Mouse (Mus musculus) frontal cortex, postnatal 10 days (tissue): ENCODE measurements at regions not wholly inside any gene's neighbourhood (a gene's known extent, or its start where the extent isn't known, plus 50 kb on each side); places are given as distances from the start of the nearest gene placed in this dataset.

ENCODE experiments used
- DNase-seq, 2 experiments: peaks; one replicate each; pipeline ENCODE4 v3.0.0; 2022; ENCODE audit warnings: low spot score in 2 of 2, mixed read lengths in 1 of 2

DNA sequence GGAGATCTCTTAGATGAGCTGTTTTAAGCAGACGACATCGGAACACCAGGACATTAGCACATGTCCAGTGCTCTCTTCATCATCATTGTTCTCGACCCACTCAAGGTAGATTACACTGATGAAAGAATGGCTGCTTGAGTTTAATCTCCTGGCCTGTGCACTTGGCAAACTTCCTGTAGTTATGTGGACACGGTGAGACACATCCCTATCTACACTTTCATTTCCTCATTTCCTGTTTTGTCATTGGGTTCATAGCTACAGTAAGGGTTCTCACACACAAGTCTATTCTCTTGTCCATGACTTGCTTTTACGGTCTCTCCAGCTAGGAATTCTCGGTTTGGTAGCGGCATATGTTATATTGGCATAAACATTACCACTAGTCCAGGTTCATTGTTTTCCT lies 190.5 kb downstream of the Pdgfra start:
- no peak for DNase-seq

DNA sequence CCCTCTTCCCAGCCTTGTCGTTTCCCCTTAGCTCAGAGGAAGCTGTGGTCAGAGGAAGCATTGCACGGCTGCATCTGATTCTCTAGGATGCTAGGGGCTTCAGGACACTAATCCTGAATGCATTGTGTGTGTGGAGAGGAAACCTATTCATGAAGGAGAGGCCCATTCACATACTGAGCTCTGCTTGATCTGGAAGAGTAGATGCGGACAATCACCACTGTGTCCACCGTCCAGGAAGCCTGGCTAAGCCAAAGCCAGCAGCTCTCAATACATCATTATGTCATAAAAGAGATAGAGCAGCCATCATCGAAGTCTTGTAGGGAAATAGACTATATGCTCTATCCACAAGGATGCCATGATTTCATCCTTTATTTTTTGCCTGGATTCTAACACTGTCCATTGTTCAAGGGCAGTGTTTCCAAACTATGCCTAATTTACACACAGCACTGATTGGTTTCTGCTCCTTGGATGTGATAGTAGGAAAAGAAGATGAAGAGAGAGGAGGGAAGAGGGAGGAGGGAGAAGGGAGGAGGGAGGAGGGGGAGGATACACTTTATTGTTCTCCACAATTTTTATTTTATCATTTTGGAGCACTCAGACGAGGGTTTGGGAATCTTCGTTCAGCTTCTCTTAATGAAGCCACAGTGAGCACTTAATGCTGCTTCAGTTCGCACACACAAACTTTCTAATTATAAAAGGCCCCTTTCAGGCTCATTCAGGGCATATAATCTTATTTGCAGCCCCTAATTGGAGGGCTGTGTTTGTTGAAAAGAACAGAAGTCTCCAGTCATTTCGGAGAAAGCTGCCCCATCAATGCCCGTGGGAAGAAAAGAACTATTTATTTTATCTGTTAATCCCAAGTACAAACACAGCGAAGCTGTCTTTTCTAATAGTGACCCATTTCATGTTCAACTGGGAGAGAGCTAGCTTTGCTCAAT lies 195.0 kb downstream of the Pdgfra start:
- no peak for DNase-seq

DNA sequence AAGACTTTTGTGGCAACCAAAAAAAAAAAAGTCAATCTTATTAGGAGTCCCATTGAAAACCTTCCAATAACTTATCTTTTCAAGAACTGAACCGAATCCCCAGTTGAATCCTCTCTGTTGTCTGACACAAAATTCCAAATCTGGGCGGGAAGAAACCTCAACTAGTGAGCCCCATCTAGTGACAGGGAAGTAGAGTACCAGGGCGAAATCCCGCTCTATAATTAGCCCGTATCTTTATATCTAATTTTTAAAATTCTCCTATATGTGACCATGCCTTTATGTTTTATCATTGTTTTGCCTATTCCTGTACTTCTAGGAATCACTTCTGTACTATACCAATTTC lies 195.7 kb downstream of the Pdgfra start:
- no peak for DNase-seq

DNA sequence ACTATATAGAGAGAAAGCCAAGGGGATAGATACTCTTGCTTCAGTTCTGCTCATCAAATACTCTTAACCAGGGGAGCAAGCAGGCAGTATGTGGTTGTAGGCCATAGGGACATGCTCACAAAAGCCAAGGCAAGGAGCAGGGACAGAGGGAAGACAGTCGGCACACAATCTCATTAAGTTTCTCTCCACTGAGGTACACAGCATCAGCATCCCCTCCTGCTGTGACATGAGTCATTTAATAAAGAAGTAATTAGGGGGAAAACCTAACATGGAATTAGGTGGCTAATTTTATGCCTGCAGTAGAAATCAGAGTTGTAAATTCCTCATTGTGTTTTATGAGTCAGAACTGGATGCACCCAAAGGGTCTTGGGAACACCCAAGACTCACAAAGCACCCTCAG lies 203.2 kb downstream of the Pdgfra start:
- DNase-seq = no peak

DNA sequence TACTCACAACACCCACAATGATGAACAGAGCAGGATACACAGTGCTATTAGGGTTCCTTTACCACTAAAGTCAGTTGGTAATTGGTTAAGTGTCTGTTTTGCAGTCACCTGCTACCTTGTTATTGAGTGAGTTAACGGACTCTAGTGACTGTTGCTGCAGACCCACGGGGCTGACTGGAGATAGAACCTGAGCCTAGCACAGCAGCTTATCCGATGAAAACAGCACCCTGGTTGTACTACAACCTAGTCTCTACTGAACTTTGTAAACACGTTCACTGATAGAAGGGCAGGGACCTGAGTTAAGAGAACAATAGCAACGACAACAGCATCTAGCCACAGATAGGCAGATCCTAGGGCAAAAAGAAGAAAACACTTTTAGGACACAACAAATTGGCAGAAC lies 206.8 kb downstream of the Pdgfra start:
- DNase-seq = no peak

DNA sequence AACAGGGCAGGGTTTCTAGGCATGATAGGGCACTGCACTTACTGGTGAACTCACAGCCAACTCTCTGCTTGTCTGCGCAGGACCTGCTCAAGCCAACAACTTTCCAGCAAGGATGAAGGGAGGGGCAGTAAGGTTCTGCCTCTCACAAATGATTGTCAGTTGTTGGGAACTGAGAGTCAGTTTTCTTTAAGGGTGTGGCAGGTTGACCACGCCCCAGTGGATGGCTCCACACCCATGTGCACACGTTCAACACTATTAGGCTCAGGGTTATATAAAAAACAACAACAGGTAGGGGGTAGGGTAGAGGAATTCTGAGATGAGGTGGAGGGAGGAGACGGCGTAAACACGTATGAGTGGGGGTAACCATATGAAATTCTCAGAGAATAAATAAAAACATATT lies 210.9 kb upstream of the Kit start:
- DNase-seq = no peak

DNA sequence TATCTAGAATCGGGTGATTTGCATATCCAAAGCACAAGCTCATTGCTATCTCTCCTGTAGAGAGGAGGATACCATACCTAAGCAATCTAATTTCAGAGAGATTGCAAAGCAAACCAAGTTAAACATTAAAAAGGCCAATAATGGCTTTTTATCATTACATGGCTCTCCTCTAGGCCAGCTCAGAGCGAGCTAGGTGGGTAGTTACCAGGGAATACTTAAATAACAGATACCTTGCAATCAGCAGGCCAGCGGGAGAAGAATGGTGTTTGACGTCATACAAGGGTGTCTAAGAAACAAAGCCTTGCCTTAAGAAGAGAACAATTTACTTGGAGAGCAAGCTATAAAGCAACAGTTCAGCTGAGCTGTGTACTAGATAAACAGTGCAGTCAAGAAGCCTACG lies 207.4 kb upstream of the Kit start:
- DNase-seq = no peak

DNA sequence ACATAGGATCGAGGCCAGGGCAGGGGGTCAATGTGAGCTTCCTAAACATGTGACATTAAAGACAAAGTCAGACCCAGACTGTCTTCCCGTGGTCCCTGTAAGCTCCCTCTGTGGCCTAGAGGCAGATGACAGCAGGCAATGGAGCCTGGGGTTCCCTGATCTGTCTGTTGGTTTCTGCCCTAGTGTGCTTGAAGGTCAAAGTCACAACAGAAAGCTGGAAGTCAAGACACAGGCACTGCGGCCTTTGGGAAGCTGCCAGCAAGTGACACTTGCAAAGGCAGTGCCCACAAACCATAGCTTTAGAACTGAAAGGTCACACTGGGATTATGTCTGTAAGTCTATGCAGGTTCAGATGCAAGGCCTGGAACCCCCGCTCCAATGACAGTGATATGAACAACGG lies 206.0 kb upstream of the Kit start:
- no peak for DNase-seq

DNA sequence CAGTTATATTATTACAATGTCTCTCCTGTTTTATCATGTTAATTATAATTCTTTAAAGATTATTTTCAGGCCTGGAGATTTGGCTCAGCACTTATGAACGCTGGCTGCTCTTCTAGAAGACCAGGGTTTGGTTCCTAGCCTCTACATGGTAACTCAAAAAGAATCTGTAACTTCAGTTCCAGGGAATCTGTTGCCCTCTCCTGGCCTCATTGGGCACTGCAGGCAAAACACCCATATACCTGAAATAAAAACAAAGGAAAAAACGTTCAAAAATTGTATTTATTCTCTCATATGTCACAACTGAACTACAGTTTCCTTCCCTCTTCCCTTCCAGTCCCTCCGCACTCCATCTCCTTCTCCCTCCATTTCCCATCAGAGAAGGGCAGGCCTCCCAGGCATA lies 201.9 kb upstream of the Kit start:
- DNase-seq = no peak

DNA sequence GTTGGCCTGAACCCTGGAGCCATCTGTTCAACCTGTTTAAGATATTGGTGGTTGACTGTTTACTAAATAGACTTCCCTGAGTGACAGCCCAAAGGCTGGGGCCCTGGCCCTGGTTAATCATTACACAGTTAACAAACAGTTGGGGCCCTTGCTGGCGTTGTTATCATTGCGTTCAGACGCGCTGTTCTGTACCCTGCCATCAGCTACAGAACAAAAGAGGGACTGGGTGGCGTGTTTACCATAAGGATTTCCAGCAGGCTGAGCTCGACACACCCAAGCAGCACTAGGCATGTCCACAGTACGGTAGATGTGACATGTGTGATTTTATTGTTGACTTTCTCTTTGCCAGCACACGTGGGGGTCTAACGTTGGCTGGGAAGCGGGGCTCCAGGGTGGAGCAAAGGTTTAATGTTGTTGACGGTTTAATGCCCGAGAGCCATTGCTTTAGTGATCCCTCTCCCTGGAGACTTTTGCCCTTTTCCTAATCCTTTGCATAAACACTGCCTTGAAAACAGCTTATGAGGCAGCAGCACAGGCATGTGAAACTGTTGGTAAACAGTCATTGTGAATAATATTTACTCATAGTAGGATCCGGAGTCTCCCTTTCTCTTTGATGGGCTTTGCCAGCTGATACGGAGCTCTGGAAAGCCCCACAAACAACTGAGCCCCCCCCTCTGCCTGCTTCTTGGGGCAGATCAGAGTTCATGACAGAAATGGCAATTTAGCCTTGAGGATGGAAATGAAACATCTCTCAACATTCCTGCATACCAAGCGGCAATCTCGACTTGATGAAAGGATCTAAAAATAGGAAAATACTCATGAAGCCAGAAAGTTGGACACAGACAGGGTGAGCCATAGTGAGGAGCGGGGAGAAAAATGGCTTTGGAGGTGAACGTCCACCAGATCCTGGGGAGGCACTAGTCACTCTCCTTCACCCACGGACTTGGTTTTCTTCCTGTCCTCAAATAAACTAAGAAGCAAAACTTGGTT lies 197.1 kb upstream of the Kit start:
- DNase-seq = no peak

DNA sequence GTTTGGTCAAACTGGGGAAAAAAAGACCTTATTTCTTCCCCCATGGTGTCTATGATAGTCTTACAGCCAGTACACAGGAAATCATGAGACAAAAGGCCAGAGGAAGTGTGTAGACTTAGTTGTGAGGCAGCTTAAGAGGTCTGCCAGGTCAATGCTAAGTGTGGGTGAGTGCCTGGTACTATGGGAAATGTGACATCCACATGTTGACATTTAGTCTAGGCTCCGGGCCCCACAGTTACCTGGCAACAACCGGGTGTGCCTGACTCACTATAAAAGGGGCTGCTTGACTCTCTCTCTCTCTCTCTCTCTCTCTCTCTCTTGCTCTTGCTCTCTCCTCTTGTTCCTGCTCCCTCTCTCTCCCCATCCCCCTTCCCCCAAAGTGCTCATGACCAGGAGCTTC lies 196.1 kb upstream of the Kit start:
- DNase-seq = no peak

DNA sequence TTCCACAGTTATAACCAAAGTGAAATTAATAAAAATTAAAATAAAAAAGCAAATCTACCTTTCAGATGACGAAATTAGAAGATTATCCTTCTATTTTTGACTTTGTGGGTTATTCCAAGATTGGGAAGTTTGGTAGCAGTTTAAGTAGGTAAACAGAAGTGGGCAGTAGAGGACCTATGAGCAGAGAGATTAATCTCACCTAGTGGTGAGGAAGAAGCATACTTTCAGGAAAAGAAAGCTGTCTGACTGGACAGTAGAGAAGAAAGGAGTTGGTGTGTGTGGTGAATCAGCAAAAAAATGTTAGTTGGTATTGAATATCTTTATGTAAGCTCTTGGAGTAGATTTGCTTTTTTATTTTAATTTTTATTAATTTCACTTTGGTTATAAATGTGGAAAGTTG lies 194.4 kb upstream of the Kit start:
- DNase-seq = no peak

DNA sequence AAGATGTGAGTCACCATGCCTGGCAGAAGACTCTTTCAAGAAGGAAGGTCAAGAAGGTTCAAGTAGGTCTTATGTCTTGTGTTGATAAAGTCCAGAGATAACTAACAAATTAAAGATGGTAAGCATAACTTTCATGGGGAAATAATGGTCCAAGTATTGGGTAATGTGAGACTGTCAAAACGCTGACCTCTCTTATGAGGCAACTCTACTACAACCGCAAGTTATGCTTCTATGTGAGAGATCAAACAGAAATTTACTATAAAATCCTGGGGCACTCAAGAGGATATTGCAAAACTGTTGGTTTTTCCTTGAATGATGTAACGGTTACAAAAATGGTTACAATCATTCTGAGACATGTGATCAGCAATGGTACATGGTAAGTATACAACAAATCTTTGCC lies 192.6 kb upstream of the Kit start:
- no peak for DNase-seq

DNA sequence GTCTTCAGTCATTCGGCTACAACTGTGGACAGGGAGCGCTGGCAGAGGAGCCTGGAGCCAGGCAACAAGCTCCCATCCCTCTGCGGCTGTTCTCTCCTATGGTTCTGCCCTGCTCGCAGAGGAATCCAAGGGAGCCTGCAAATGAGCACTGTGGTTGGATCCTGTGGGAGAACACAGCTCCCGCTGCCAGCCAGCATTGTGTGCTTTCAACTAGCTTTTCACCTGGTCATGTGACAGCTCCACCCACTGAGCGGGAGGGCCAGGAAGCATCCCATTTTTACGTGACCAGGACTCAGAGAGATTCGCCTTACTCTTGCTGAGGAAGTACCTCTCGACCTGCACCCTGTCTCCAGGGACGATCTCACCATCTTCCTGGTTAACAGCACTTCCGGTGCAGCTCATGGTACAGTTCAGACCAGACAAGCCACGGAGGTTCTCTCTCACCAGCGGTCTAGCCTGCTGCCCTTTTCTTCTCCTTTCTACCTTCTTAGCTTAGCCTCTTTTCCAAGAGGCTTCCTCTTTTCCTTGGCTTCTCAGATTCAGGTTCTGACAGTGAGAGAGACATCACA lies 186.7 kb upstream of the Kit start:
- no peak for DNase-seq

DNA sequence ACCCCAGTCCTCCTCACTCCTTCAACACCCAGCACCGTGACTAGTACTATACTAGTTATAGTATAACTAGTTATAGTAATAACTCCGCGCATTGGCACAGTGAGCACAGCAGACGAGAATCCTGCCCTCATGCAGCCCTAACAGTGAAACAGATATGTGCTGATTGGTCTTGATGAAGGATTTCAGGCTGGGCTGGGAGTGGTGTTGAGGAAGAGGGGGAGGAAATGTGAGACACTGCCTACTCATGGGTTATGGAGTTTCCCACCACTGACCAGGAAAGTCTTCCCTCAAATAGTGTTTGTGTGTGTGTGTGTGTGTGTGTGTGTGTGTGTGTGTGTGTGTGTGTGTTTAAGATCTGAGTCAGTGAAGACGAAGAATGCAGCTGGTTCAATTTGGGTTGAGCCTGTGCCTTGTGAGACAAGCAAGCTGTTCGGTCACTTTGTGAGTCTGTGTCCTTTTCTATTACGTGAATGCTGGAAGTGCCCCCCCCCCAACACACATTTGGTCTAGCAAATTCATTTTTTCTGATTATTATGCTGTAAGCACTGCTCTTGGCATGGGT lies 185.9 kb upstream of the Kit start:
- no peak for DNase-seq

DNA sequence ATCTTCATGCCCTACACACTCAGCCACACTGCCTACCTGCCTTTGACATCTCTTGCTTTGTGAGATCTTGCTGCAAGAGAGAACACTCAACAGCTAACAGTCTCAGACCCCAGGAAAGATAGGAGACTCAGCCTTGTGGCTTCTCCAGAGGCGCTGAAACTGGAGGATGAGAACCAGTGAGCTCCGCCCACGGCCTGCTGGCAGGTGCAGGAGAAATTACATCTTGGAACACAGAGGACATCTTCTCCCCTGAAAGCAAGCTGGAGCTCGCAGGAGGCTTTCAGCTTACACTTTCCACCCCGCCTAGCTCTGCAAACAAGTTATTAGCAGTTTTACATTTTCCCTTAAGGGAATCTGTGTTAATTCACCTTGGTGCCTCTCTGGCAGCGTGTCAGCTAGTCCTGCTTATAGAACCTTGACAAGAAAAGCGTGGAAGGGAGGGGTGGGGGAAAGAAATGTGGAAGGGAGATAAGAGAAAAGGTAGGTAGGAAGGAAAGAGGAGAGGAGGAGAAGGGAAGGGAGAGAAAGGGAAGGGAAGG lies 185.2 kb upstream of the Kit start:
- no peak for DNase-seq

DNA sequence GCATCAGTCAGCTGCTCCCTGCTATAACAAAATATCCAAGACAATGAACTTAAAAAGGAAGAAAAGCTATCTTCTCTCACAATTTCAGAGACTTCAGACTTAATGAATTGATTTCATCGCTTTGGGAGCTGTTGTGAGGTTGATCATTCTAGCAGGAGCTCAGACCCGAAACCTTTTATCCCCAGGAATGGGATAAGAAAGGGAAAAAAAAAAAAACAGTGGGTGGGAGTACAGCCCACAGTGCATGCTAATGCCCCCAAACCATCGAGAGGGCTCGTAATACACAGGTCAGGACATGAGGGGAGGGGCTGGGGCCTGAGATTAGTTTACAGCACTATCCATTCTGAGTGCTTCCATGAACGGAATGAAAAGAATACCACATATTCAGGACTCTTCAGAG lies 175.9 kb upstream of the Kit start:
- DNase-seq = no peak

DNA sequence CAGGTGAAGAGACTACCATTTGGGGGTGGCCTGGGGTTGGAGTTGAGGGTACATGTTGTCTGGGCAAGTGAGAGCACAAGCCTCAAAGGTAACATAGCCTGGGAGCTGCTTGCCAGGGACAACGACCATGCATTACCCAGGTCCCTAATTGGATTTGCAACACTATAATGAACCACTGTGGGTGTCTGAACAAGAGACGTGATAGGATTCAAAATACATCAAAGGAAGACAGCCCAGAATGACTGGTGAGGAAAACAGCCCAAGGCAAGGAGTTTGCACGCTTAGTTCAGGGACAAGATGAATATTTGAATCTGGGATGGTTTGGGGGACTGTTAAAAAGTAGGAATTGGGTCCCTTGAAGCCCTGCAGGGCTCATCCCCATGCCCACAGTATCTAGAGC lies 173.0 kb upstream of the Kit start:
- DNase-seq = no peak

DNA sequence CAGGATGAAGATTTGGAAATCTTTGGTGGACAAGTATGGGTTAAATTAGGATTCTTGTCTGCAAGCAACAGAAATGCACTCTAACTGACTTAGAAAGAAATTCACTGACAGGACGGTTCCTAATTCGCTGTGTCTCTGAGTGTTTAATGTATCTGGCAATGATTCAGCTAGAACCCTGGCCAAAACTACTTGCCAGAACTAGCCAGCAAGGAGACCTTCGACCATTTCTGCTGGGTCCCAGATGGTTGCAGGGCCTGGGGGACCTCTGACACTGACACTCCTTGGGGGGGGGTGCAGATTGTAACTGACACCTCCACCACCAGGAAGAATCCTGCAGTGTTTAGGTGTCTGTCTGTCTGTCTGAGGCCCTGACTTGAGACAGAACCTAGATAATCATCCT lies 172.1 kb upstream of the Kit start:
- DNase-seq = no peak

DNA sequence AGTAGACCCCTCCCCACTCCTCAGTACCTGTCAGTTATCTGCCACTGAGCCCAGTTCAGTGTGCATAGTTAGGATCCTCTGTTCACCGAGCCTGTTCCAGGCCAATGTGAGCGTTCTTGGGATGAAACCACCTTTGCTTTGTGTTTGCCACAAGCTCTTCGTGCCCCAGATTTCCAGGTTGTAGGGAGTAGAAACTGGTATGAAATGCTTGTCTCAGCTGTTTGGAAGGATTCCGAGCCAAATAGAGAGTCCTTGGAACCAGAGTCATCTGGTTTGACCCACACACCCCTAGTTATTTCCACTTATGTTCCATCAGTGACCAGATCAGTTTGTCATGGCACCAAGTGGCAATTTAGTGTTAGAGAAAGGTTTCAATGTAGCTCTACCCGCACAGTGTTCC lies 171.2 kb upstream of the Kit start:
- DNase-seq = no peak

DNA sequence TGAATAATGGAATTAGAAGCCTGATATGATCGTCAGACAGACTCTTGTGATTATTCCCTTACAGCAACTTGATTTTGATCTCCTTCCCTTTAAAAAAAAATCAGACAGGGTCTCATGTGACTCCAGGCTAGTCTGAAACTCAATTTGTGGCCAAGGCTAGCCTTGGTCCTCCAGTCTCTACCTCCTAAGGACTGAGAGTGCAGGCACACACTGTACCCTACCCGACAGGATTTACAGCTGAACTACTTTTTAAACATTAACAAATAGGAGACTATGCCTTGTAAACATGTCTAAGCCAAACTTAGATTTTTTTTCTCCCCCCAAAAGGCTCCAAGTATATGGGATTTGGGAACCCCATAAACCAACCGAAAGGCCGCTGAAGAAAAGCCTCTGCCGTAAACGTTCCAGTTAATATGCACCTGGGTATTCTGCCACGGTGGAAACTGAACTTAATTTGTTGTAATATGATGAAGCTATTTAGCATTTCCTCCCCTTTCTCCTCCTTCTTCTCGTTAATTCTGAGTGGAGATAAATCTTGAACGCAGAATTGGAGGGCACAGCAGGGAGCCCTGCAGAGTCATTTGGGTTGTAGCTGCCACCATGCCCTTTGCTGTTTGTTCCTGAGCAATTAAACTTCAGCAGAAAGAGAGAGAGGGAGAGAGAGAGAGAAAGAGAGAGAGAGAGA lies 170.0 kb upstream of the Kit start:
- DNase-seq = no peak
